Mouse (Mus musculus) embryonic facial prominence, embryonic 11.5 days (tissue): ENCODE measurements around the gene Aff4. TPM values are rescaled to one million over a fixed set of nuclear protein-coding genes. Genes with fewer than 3 reads are reported as not detected.
A peak's percentile ranks its signal among the peaks of the same experiment; 100 is the strongest.

Experiments
- ATAC-seq: fragments of 200-750 bp; cut with Nextera tagmentation; replicated peaks from 2 replicates; pipeline ENCODE4 v1.8.0; 2017; ENCODE audit warnings: low read depth; ENCODE audit not compliant: insufficient number of reproducible peaks, low FRiP score, low TSS enrichment
- DNase-seq: peaks from one replicate; pipeline ENCODE4 v3.0.0-alpha.2; 2015; ENCODE audit warnings: low spot score
- H3K27ac ChIP-seq: fragments of 300-500 bp; sonication (generic); replicated peaks from 2 replicates; pipeline ENCODE4 v1.5.1; 2014; ENCODE audit warnings: mild to moderate bottlenecking, low read depth, low read length, control low read depth
- H3K27me3 ChIP-seq: fragments of 300-500 bp; sonication (generic); 2 replicates; pipeline ENCODE4 v1.6.1; 2014; ENCODE audit warnings: mild to moderate bottlenecking, low read length, moderate library complexity, mixed read lengths; ENCODE audit not compliant: control insufficient read depth, insufficient read depth
- H3K36me3 ChIP-seq: fragments of 300-500 bp; sonication (generic); replicated peaks from 2 replicates; pipeline ENCODE4 v1.6.1; 2014; ENCODE audit warnings: low read depth, mild to moderate bottlenecking, low read length, moderate library complexity, mixed read lengths; ENCODE audit not compliant: control insufficient read depth, insufficient read depth
- H3K4me1 ChIP-seq: fragments of 300-500 bp; sonication (generic); 2 replicates; pipeline ENCODE4 v1.6.1; 2014; ENCODE audit warnings: low read length, mixed read lengths; ENCODE audit not compliant: control insufficient read depth, insufficient read depth
- H3K4me2 ChIP-seq: fragments of 300-500 bp; sonication (generic); 2 replicates; pipeline ENCODE4 v1.6.1; 2014; ENCODE audit warnings: low read depth, mild to moderate bottlenecking, control low read depth, low read length, moderate library complexity
- H3K4me3 ChIP-seq: fragments of 300-500 bp; sonication (generic); 2 replicates; pipeline ENCODE4 v1.5.1; 2014; ENCODE audit warnings: low read depth, low read length, control low read depth
- H3K9ac ChIP-seq: fragments of 300-500 bp; sonication (generic); replicated peaks from 2 replicates; pipeline ENCODE4 v1.6.1; 2014; ENCODE audit warnings: mild to moderate bottlenecking, control low read depth, low read length
- H3K9me3 ChIP-seq: fragments of 300-500 bp; sonication (generic); replicated peaks from 2 replicates; pipeline ENCODE4 v1.6.1; 2016; ENCODE audit warnings: mild to moderate bottlenecking, low read length, inconsistent platforms, mixed read lengths; ENCODE audit not compliant: control insufficient read depth
- WGBS: fragments of 180-500 bp; shearing (Covaris S2); extraction: QIAGEN DNeasy Blood & Tissue Kit; methylation state at CpG from one replicate; pipeline ENCODE4 v1.1.7; 2014; 5-methylcytosine and 5-hydroxymethylcytosine counted together
- polyA plus RNA-seq: library from polyadenylated mRNA; unstranded; fragments of >200 nt; fragmentation: Nextera tagmentation; extraction: Ambion mirVana; gene quantifications from 2 replicates; pipeline ENCODE4 v1.2.1, GENCODE M21; 2014

The Aff4 gene
- polyA plus RNA-seq, 1 experiment from 2014 or later: 38.5 TPM

- DNase-seq (peak; percentile 22), ATAC-seq (peak; percentile 27; the same call in 1 of the 2 replicates)
- H3K27me3 ChIP-seq: peaks cover 16% of the 10 kb centered on the region
- no peaks in the 10 kb centered on the region for H3K4me1 ChIP-seq
- WGBS: 5% methylated on average over 29 of the region's 29 CpGs
- H3K4me2 ChIP-seq: peak overlapping the region; percentile 84
- peak overlapping the region; percentile 51 for H3K4me3 ChIP-seq
- no peak overlapping the region for H3K27ac ChIP-seq
- H3K9me3 ChIP-seq: no peaks in the 10 kb centered on the region
- peak overlapping the region; percentile 67 for H3K9ac ChIP-seq
- H3K36me3 ChIP-seq: no peaks in the 10 kb centered on the region
Observed at GRCm38 (mm10) chr11:53457372-53457954, 106.8 kb downstream of the Aff4 start.

GRCm38 (mm10) chr11:53458996-53459395, 108.4 kb downstream of the Aff4 start:
- no peaks in the 10 kb centered on the region for H3K9me3 ChIP-seq
- no peak for ATAC-seq
- H3K9ac ChIP-seq: no peak overlapping the region
- H3K36me3 ChIP-seq: no peaks in the 10 kb centered on the region
- peaks cover 7% of the 10 kb centered on the region; the same call in 1 of the 2 replicates for H3K4me1 ChIP-seq
- WGBS: 63% methylated on average over 3 of the region's 3 CpGs
- H3K27me3 ChIP-seq: peaks cover 29% of the 10 kb centered on the region
- H3K4me3 ChIP-seq: no peak overlapping the region
- H3K27ac ChIP-seq: no peak overlapping the region
- DNase-seq: no peak
- H3K4me2 ChIP-seq: no peak overlapping the region

GRCm38 (mm10) chr11:53460192-53460591, 109.6 kb downstream of the Aff4 start:
- Histone ChIP-seq H3K36me3 (no peaks in the 10 kb centered on the region), H3K9me3 (no peaks in the 10 kb centered on the region), H3K4me2 (no peak overlapping the region), H3K9ac (no peak overlapping the region), H3K4me3 (no peak overlapping the region), H3K4me1 (peaks cover 7% of the 10 kb centered on the region; the same call in 1 of the 2 replicates), H3K27me3 (peaks cover 41% of the 10 kb centered on the region), H3K27ac (no peak overlapping the region)
- no peak for ATAC-seq
- no peak for DNase-seq
- WGBS: 81% methylated on average over 3 of the region's 3 CpGs

- Histone ChIP-seq H3K4me1 (peaks cover 7% of the 10 kb centered on the region; the same call in 1 of the 2 replicates), H3K9ac (no peak overlapping the region), H3K27me3 (peaks cover 50% of the 10 kb centered on the region), H3K9me3 (no peaks in the 10 kb centered on the region), H3K27ac (no peak overlapping the region), H3K4me3 (no peak overlapping the region), H3K4me2 (no peak overlapping the region), H3K36me3 (no peaks in the 10 kb centered on the region)
- DNase-seq (no peak), ATAC-seq (no peak)
- 18% methylated on average over 5 of the region's 5 CpGs for WGBS
Observed at GRCm38 (mm10) chr11:53461727-53462126, 111.1 kb downstream of the Aff4 start.

- peaks cover 7% of the 10 kb centered on the region; the same call in 1 of the 2 replicates for H3K4me1 ChIP-seq
- H3K27me3 ChIP-seq: peaks cover 52% of the 10 kb centered on the region
- ATAC-seq (no peak), DNase-seq (peak; percentile 48)
- no peaks in the 10 kb centered on the region for H3K9me3 ChIP-seq
- H3K9ac ChIP-seq: peak overlapping the region; percentile 43; the same call in 1 of the 2 replicates
- H3K36me3 ChIP-seq: no peaks in the 10 kb centered on the region
- peak overlapping the region; percentile 94 for H3K4me2 ChIP-seq
- peak overlapping the region; percentile 39 for H3K4me3 ChIP-seq
- no peak overlapping the region for H3K27ac ChIP-seq
- 6% methylated on average over 55 of the region's 55 CpGs for WGBS
Observed at GRCm38 (mm10) chr11:53463551-53464424, 113.2 kb downstream of the Aff4 start.

GRCm38 (mm10) chr11:53466231-53466971, 115.8 kb downstream of the Aff4 start:
- H3K4me2 ChIP-seq: peak overlapping the region; percentile 45
- H3K9ac ChIP-seq: peak overlapping the region; percentile 32; the same call in 1 of the 2 replicates
- DNase-seq: peak; percentile 90
- no peak overlapping the region for H3K4me3 ChIP-seq
- H3K36me3 ChIP-seq: no peaks in the 10 kb centered on the region
- peaks cover 57% of the 10 kb centered on the region for H3K27me3 ChIP-seq
- peaks cover 7% of the 10 kb centered on the region; the same call in 1 of the 2 replicates for H3K4me1 ChIP-seq
- H3K9me3 ChIP-seq: no peaks in the 10 kb centered on the region
- H3K27ac ChIP-seq: no peak overlapping the region
- peak; percentile 19 for ATAC-seq
- 5% methylated on average over 40 of the region's 40 CpGs for WGBS

- DNase-seq (no peak), ATAC-seq (no peak)
- H3K36me3 ChIP-seq: no peaks in the 10 kb centered on the region
- peaks cover 32% of the 10 kb centered on the region for H3K27me3 ChIP-seq
- no peak overlapping the region for H3K9ac ChIP-seq
- 24% methylated on average over 16 of the region's 16 CpGs for WGBS
- no peak overlapping the region for H3K27ac ChIP-seq
- H3K4me3 ChIP-seq: no peak overlapping the region
- no peak overlapping the region for H3K4me2 ChIP-seq
- H3K9me3 ChIP-seq: no peaks in the 10 kb centered on the region
- H3K4me1 ChIP-seq: no peaks in the 10 kb centered on the region
Observed at GRCm38 (mm10) chr11:53469294-53469967, 118.8 kb downstream of the Aff4 start.
